Mouse (Mus musculus) liver, embryonic 11.5 days (tissue): Measurements from ENCODE around the gene Slc10a6. TPM values are rescaled to one million over a fixed set of nuclear protein-coding genes. Genes with fewer than 3 reads are reported as not detected.

Experiments
- ATAC-seq: fragments of 200-750 bp; cut with Nextera tagmentation; replicated peaks from 2 replicates; pipeline ENCODE4 v1.8.0; 2017; ENCODE audit warnings: moderate number of reproducible peaks, mild to moderate bottlenecking, moderate TSS enrichment, moderate library complexity; ENCODE audit not compliant: low FRiP score
- DNase-seq: peaks from one replicate; pipeline ENCODE4 v3.0.0-alpha.2; 2017; ENCODE audit warnings: low spot score
- H3K27ac ChIP-seq: fragments of 300-500 bp; sonication (generic); 2 replicates; pipeline ENCODE4 v1.5.1; 2014; ENCODE audit warnings: mild to moderate bottlenecking, low read depth, low read length, control low read depth
- H3K27me3 ChIP-seq: fragments of 300-500 bp; sonication (generic); replicated peaks from 2 replicates; pipeline ENCODE4 v1.6.1; 2014; ENCODE audit warnings: low read length, mixed read lengths; ENCODE audit not compliant: control insufficient read depth, insufficient read depth
- H3K36me3 ChIP-seq: fragments of 300-500 bp; sonication (generic); 2 replicates; pipeline ENCODE4 v1.6.1; 2014; ENCODE audit warnings: mild to moderate bottlenecking, low read length, moderate library complexity, mixed read lengths; ENCODE audit not compliant: control insufficient read depth, insufficient read depth
- H3K4me1 ChIP-seq: fragments of 300-500 bp; sonication (generic); replicated peaks from 2 replicates; pipeline ENCODE4 v1.6.1; 2014; ENCODE audit warnings: low read length, mixed read lengths; ENCODE audit not compliant: control insufficient read depth, insufficient read depth
- H3K4me2 ChIP-seq: fragments of 300-500 bp; sonication (generic); 2 replicates; pipeline ENCODE4 v1.6.1; 2014; ENCODE audit warnings: mild to moderate bottlenecking, control low read depth, moderate library complexity
- H3K4me3 ChIP-seq: fragments of 300-500 bp; sonication (generic); 2 replicates; pipeline ENCODE4 v1.5.1; 2014; ENCODE audit warnings: low read depth, low read length, control low read depth
- H3K9ac ChIP-seq: fragments of 300-500 bp; sonication (generic); 2 replicates; pipeline ENCODE4 v1.6.1; 2014; ENCODE audit warnings: low read depth, low read length, control low read depth
- H3K9me3 ChIP-seq: fragments of 300-500 bp; sonication (generic); 2 replicates; pipeline ENCODE4 v1.6.1; 2016; ENCODE audit warnings: low read length, inconsistent platforms, mixed read lengths; ENCODE audit not compliant: control insufficient read depth
- WGBS: fragments of 180-500 bp; shearing (Covaris S2); extraction: QIAGEN DNeasy Blood & Tissue Kit; methylation state at CpG from one replicate; pipeline ENCODE4 v1.1.7; 2014; 5-methylcytosine and 5-hydroxymethylcytosine counted together
- polyA plus RNA-seq: library from polyadenylated mRNA; unstranded; fragments of >200 nt; fragmentation: Nextera tagmentation; extraction: Ambion mirVana; gene quantifications from 2 replicates; pipeline ENCODE4 v1.2.1, GENCODE M21; 2014

Slc10a6 gene
- polyA plus RNA-seq = 0.15 TPM in 1 of 2 replicates, not detected in the other

- Histone ChIP-seq H3K27me3 (no peaks in the 10 kb centered on the region; the same call in 1 of the 2 replicates), H3K4me2 (no peak within 1 kb of the TSS), H3K9ac (no peak within 1 kb of the TSS), H3K4me3 (no peak within 1 kb of the TSS), H3K4me1 (no peaks in the 10 kb centered on the region), H3K36me3 (no peaks in the 10 kb centered on the region), H3K9me3 (no peaks in the 10 kb centered on the region), H3K27ac (no peak within 1 kb of the TSS)
- ATAC-seq (no peak), DNase-seq (no peak)
- WGBS = 70% methylated on average over 17 of the region's 17 CpGs
Measured at GRCm38 (mm10) chr5:103629111-103629764, at the start of gene Slc10a6. TSS of gene Slc10a6 (minus strand) at chr5:103629403.

- no peak overlapping the region for H3K4me2 ChIP-seq
- H3K4me1 ChIP-seq = no peaks in the 10 kb centered on the region
- no peak for ATAC-seq
- no peaks in the 10 kb centered on the region for H3K36me3 ChIP-seq
- 88% methylated on average over 5 of the region's 5 CpGs for WGBS
- no peak overlapping the region for H3K4me3 ChIP-seq
- no peak overlapping the region for H3K27ac ChIP-seq
- H3K27me3 ChIP-seq = no peaks in the 10 kb centered on the region
- no peaks in the 10 kb centered on the region for H3K9me3 ChIP-seq
- no peak overlapping the region for H3K9ac ChIP-seq
- no peak for DNase-seq
Measured at GRCm38 (mm10) chr5:103678974-103679373, 49.8 kb upstream of the Slc10a6 start.

DNA sequence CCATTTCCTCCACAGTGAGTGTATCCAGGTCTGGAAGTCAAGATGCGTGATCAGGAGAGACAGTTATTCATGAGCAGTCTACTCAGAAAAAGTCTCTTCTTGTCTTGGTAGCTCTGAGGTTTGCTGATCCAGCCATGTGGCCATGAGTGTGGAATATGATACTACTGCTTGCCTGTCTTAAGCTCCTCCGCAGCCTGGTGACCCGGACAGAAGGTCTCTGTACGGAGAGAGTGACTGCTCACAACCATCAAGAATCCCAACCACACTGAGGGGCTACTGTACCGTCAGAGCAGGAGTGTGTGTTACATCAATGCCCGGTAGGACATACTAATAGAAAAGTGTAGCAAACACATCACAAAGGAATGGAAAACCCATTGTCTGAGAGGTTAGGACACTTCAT, 48.7 kb upstream of the Slc10a6 start:
- Histone ChIP-seq H3K4me1 (no peaks in the 10 kb centered on the region), H3K4me3 (no peak overlapping the region), H3K9ac (no peak overlapping the region), H3K27ac (no peak overlapping the region), H3K4me2 (no peak overlapping the region), H3K9me3 (no peaks in the 10 kb centered on the region), H3K36me3 (no peaks in the 10 kb centered on the region), H3K27me3 (no peaks in the 10 kb centered on the region)
- WGBS = 80% methylated on average over 6 of the region's 6 CpGs
- DNase-seq = no peak
- no peak for ATAC-seq

GRCm38 (mm10) chr5:103676289-103676881, 47.2 kb upstream of the Slc10a6 start:
- Histone ChIP-seq H3K4me1 (no peaks in the 10 kb centered on the region), H3K9ac (no peak overlapping the region), H3K27ac (no peak overlapping the region), H3K4me3 (no peak overlapping the region), H3K4me2 (no peak overlapping the region), H3K36me3 (no peaks in the 10 kb centered on the region), H3K9me3 (no peaks in the 10 kb centered on the region), H3K27me3 (no peaks in the 10 kb centered on the region)
- no peak for DNase-seq
- WGBS = 81% methylated on average over 6 of the region's 6 CpGs
- no peak for ATAC-seq

DNA sequence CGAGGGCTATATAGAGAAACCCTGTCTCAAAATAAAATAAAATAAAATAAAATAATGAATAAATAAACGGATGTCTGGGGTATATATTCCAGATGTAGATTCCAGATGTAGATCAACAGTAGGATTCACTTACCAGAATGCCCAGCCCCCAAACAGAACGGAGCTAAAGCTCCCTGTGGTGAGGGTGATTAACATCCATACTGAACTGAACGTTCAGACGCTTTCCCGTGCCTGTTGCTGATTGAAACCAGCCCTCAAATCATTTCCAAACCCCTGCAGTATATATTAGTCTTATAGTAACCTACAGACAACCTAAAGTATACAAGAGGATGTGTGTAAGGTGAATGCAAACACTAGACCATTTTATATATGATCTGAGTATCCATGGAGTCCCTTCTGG, 45.3 kb upstream of the Slc10a6 start:
- Histone ChIP-seq H3K9ac (no peak overlapping the region), H3K27ac (no peak overlapping the region), H3K4me3 (no peak overlapping the region), H3K4me1 (no peaks in the 10 kb centered on the region), H3K4me2 (no peak overlapping the region), H3K9me3 (no peaks in the 10 kb centered on the region), H3K36me3 (no peaks in the 10 kb centered on the region), H3K27me3 (no peaks in the 10 kb centered on the region)
- no peak for ATAC-seq
- DNase-seq = no peak
- WGBS = 66% methylated on average over 6 of the region's 6 CpGs

DNA sequence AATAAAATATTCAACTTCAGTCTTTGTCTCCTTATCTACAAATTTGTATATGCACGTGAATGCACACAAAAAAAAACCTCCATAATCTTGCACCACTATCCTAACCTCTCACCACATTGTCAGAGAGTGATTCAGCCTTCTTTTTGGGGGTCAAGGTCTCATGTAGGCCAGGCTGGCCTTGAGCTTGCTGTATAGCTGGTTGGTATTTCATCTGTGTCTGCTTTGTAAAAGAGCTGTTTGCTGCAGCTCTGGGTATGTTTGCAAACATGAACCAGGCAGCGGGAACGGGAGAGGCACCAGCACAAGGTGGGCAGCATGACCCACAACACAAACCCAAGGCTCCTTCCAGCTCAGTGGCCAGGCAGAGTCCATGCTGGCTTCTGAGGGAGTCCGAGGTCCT, 44.4 kb upstream of the Slc10a6 start:
- H3K9me3 ChIP-seq = no peaks in the 10 kb centered on the region
- no peaks in the 10 kb centered on the region for H3K4me1 ChIP-seq
- no peaks in the 10 kb centered on the region for H3K36me3 ChIP-seq
- DNase-seq = no peak
- no peak overlapping the region for H3K4me3 ChIP-seq
- no peak overlapping the region for H3K27ac ChIP-seq
- H3K27me3 ChIP-seq = no peaks in the 10 kb centered on the region
- H3K9ac ChIP-seq = no peak overlapping the region
- ATAC-seq = no peak
- no peak overlapping the region for H3K4me2 ChIP-seq
- WGBS = 74% methylated on average over 4 of the region's 4 CpGs

GRCm38 (mm10) chr5:103671858-103672257, 42.7 kb upstream of the Slc10a6 start:
- Histone ChIP-seq H3K27ac (no peak overlapping the region), H3K9ac (no peak overlapping the region), H3K9me3 (no peaks in the 10 kb centered on the region), H3K4me1 (no peaks in the 10 kb centered on the region), H3K36me3 (no peaks in the 10 kb centered on the region), H3K27me3 (no peaks in the 10 kb centered on the region), H3K4me2 (no peak overlapping the region), H3K4me3 (no peak overlapping the region)
- 60% methylated on average over 3 of the region's 3 CpGs for WGBS
- DNase-seq (no peak), ATAC-seq (no peak)

GRCm38 (mm10) chr5:103665876-103666275, 36.7 kb upstream of the Slc10a6 start:
- 75% methylated on average over 2 of the region's 2 CpGs for WGBS
- H3K27me3 ChIP-seq = no peaks in the 10 kb centered on the region
- ATAC-seq (no peak), DNase-seq (no peak)
- H3K4me3 ChIP-seq = no peak overlapping the region
- H3K9ac ChIP-seq = no peak overlapping the region
- H3K4me1 ChIP-seq = no peaks in the 10 kb centered on the region
- H3K9me3 ChIP-seq = no peaks in the 10 kb centered on the region
- no peaks in the 10 kb centered on the region for H3K36me3 ChIP-seq
- H3K4me2 ChIP-seq = no peak overlapping the region
- no peak overlapping the region for H3K27ac ChIP-seq

DNA sequence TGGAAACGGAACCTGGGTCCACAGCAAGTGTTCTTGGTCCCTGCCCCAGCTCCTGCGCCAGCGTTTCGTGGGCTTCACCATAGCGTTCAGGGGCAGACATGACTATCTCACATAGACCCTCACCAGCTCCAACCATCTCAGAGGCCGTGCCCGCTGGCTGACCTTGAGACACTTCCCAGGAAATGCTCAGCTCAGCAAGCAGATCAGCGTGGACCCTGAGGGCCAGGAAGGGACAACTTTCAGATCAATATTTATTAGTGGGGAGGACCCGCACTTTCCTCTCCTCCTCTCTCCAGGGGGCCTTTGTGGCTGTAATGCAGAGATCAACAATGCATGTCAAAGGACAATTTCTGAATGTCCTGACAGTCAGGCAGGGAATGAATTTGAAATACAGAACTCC, 35.7 kb upstream of the Slc10a6 start:
- Histone ChIP-seq H3K27me3 (no peaks in the 10 kb centered on the region), H3K9ac (no peak overlapping the region), H3K4me2 (no peak overlapping the region), H3K4me3 (no peak overlapping the region), H3K27ac (no peak overlapping the region), H3K4me1 (no peaks in the 10 kb centered on the region), H3K36me3 (no peaks in the 10 kb centered on the region), H3K9me3 (no peaks in the 10 kb centered on the region)
- DNase-seq (no peak), ATAC-seq (no peak)
- WGBS = 78% methylated on average over 9 of the region's 9 CpGs
